Mouse (Mus musculus) stomach, adult 2 months (tissue): ENCODE data around the gene Cyp2d22. TPM values are rescaled to one million over a fixed set of nuclear protein-coding genes. Genes with fewer than 3 reads are reported as not detected.

Experiments used
- polyA plus RNA-seq: library from polyadenylated mRNA; depleted of rRNA; stranded (reverse); fragments of >200 nt; gene quantifications from 2 replicates; pipeline ENCODE4 v1.2.3, GENCODE M21; 2012; rRNA removed

Cyp2d22 gene
- 8.1 and 12.2 TPM in 2 replicates for polyA plus RNA-seq

DNA sequence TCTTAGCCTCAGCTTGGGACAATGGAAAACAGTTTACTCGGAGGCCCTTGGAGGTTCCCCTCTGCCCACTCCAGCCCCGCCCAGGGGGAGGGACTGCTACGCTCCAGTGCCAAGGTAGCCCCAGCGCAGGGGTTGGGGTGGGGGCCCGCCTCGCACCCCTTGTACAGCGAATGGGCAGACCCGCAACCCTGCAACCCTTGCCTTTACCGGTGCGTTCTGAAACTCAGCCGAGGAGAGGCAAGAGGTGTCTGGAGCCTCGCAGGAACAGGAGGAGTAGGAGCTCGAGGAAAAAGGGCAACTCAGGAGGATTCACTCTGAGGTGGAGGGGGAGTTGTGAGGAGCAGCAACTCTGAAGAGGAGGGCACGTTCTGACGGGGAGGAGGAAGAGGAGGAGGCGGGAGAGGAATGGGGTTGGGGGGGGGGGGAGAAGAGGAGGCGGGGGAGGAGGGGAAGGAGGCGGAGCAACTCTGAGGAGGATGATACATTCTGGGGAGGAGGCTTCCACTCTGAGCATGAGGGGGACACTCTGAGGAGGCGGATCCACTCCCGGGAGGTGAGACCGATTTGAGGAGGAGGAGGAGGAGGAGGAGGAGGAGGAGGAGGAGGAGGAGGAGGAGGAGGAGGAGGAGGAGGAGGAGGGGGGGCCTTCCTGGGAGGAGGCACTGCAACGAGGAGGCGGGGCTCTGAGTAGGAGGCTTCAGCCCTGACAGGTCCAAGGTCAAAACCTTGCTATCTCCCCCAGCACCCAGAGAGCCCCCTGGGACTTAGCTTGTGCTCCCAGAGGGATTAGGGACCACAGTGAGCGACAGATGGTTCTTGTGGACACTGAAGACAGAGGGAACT is at the start of gene Cyp2d22:
Gene Cyp2d22 (minus strand): TSS at position 390 of the 843 bp plus-strand sequence.

DNA sequence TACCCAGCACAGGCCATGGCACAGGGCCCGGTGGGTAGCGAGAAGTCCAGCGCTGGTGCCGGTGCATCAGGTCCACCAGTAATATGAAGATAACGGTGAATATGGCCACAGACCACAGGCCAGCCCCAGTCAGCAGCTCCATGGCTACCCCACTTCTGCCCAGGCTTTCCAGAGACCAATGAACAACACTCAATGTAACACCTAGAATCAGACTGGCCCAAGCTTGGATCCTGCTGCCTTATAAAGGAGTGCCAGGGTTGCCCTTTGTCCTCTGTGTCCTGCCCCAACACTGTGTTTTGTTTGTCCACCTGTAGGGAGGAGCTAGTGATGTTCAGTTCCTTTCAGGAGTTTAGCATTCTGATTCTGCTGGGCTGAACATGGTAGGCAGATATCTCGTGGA is 26.9 kb upstream of the Cyp2d22 start, which contains the start of gene Cyp2d10:
Gene Cyp2d10 (minus strand): TSS at position 215 of the 400 bp plus-strand sequence.

DNA sequence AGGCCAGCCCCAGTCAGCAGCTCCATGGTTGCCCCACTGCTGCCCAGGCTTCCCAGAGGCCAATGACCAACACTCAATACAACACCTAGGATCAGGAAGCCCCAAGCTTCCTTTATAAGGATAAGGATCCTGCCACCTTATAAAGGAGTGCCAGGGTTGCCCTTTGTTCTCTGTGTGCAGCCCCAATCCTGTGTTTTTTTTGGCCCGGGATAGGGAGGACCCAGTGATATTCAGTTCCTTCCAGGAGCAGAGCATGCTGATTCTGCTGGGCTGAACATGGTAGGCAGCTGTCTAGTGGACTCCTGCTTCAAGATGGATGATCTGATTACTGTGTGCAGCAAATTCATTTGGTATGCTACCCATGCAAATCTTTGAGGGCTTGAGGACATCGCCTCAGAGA is 13.9 kb upstream of the Cyp2d22 start, which contains the start of gene Cyp2d11:
Gene Cyp2d11 (minus strand): TSS at position 101 of the 400 bp plus-strand sequence.

DNA sequence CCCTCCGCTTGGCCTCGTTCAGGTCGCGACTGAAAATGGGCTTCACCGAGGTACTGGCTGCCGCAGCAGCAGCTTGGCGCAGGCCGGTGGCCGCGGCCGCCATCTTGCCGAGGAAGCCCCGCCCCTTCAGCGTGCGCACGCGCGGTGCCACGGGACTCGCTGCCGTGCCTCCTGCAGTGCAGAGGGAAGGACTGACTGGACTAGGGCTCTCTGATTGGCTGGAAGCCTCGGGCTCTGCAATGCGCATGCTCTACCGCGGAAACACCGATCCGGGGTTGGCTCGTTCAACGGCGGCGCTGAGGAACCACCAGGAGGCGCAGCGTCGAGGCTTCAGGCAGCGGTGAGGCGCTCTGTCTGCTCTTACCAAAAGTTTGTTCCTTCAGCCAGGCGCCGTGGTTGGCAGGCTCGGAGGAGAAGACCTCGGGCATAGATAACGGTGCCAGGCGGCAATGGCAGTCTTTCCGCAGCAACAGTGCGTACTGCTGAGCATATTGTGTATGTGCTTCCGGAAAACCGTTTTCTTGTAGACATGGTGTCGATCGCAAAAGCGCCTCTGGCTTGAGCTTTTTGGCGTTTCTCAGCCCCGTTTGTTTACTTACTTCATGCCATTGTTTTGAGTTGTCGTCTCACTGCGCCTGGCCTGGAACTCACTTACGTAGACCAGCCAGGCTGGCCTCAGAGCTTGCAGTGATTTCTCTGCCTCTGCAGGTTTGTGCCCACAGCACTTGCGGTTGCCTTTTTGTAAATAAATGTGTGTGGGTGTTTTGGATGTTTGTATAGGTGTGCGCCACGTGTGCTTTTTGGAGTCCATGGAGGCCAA is 25.7 kb downstream of the Cyp2d22 start, which contains the start of gene Ndufa6:
Gene Ndufa6 (minus strand): TSS at position 197 of the 820 bp plus-strand sequence.

DNA sequence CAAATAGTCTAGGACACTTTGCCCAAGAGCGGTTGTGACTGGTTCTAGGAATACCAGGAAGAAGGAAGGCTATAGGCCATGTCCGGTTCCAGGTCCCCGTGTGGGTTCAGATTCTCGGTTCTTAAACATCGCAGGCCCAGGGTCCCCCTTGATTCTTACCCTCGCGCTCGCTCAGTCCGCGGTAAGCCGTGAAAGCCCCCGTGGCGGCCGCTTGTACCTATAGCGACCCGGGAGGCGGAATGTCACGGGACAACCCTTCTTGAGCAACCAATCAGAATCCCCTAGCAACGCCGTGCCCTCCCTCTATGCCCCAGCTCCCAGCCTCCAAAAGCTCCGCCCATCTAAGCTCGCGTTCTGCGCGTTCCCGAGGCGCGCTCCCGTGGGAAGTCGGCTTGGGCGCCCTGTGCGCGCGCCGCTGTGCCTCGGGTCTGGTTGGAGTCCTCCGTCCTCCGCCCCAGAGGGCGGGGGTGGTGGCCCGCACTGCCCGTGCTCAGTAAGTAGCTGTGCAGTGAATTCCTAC is 41.4 kb downstream of the Cyp2d22 start, which contains the start of the genes Naga, Pheta2 and Smdt1:
Gene Naga (minus strand): TSS at position 333 of the 520 bp plus-strand sequence.
Gene Pheta2 (plus strand): TSS at position 350 of the 520 bp plus-strand sequence.
Gene Smdt1 (plus strand): TSS at position 367 of the 520 bp plus-strand sequence.

Other genes with a start within 250 kb of the Cyp2d22 start
- gene Srebf2, start 233.1 kb downstream of the Cyp2d22 start, polyA plus RNA-seq = 159 and 162 TPM in 2 replicates
- 0.22 and 0.34 TPM in 2 replicates for gene Shisa8, start 167.4 kb downstream of the Cyp2d22 start, polyA plus RNA-seq
- 0.11 and 0.12 TPM in 2 replicates for gene Tnfrsf13c, start 155.9 kb downstream of the Cyp2d22 start, polyA plus RNA-seq
- gene Cenpm, start 135.5 kb downstream of the Cyp2d22 start, polyA plus RNA-seq = 9.3 and 11.8 TPM in 2 replicates
- gene 1500009C09Rik, start 127.9 kb downstream of the Cyp2d22 start, polyA plus RNA-seq = 1.9 and 2.3 TPM in 2 replicates
- gene Sept3, start 105.4 kb downstream of the Cyp2d22 start, polyA plus RNA-seq = 0.52 and 0.78 TPM in 2 replicates
- gene Wbp2nl, start 81.3 kb downstream of the Cyp2d22 start, polyA plus RNA-seq = not detected in 2 replicates
- gene Naga, start 41.3 kb downstream of the Cyp2d22 start, polyA plus RNA-seq = 163 and 182 TPM in 2 replicates
- gene Pheta2, start 41.3 kb downstream of the Cyp2d22 start, polyA plus RNA-seq = 0.39 and 0.60 TPM in 2 replicates
- 131 and 168 TPM in 2 replicates for gene Smdt1, start 41.3 kb downstream of the Cyp2d22 start, polyA plus RNA-seq
- 81.5 and 107 TPM in 2 replicates for gene Ndufa6, start 25.9 kb downstream of the Cyp2d22 start, polyA plus RNA-seq
- not detected in 2 replicates for gene Cyp2d11, start 13.8 kb upstream of the Cyp2d22 start, polyA plus RNA-seq
- gene Cyp2d10, start 26.9 kb upstream of the Cyp2d22 start, polyA plus RNA-seq = 1.2 and 2.6 TPM in 2 replicates
- 0.08 and 0.98 TPM in 2 replicates for gene Cyp2d9, start 53.2 kb upstream of the Cyp2d22 start, polyA plus RNA-seq
- not detected in 2 replicates for gene Cyp2d12, start 174.8 kb upstream of the Cyp2d22 start, polyA plus RNA-seq
- gene Cyp2d34, start 240.7 kb upstream of the Cyp2d22 start, polyA plus RNA-seq = 0.25 and 0.90 TPM in 2 replicates